ENCODE assay signal across 17 mouse cellular contexts in genomic region chr8:91261598-91261997, GRCm38 (mm10). TPM values are rescaled to one million over a fixed set of nuclear protein-coding genes. Genes with fewer than 3 reads are reported as not detected.
DNase-seq lines count a peak whose midpoint lies in the region; ATAC-seq and TF ChIP-seq lines count a peak whose summit lies in the region.
"Had no signal": no experiment of that assay in that cellular context is flagged by ENCODE, and none has a peak within 500 bp of the region (broad histone marks: within the 10 kb centered on the region; RNA-seq: fewer than 3 reads in every experiment).

No protein-coding gene starts in this region.

- no peaks in the 10 kb centered on the region for H3K27me3 ChIP-seq in heart, adult 2 months (ENCODE audit: control insufficient read depth, insufficient read depth, low read length)
- no peaks in the 10 kb centered on the region for H3K27me3 ChIP-seq in lung, embryonic 14.5 days (ENCODE audit: insufficient read depth, low read length)
- H3K27me3 ChIP-seq: heart, embryonic 15.5 days; kidney, embryonic 15.5 days; liver, embryonic 13.5 days; midbrain, embryonic 12.5 days; stomach, embryonic 15.5 days had no signal

- WGBS in heart, adult 2 months, result 83% methylated on average over 2 of the region's 2 CpGs
- 77% methylated on average over 2 of the region's 2 CpGs for WGBS in lung, embryonic 14.5 days

- no peak for TF ChIP-seq POLR2A in heart, adult 2 months (IDR thresholded peaks at IDR 0.05; ENCODE audit: insufficient read depth, low read depth, low read length)
- no peak for TF ChIP-seq POLR2A in brain, embryonic 14.5 days (IDR thresholded peaks at IDR 0.05; ENCODE audit: borderline replicate concordance, extremely low read depth, insufficient read depth, insufficient read length, poor library complexity, severe bottlenecking)

- no peak overlapping the region for H3K27ac ChIP-seq in heart, adult 2 months
- H3K27ac ChIP-seq in lung, embryonic 14.5 days (ENCODE audit: low read depth), result no peak overlapping the region
- H3K27ac ChIP-seq: heart, embryonic 15.5 days; hindbrain, embryonic 14.5 days; kidney, embryonic 15.5 days; liver, embryonic 13.5 days; midbrain, embryonic 12.5 days; stomach, embryonic 15.5 days had no signal

- H3K4me2 ChIP-seq in lung, embryonic 14.5 days, result no peak overlapping the region
- H3K4me2 ChIP-seq: heart, embryonic 15.5 days; hindbrain, embryonic 14.5 days; kidney, embryonic 15.5 days; liver, embryonic 13.5 days; midbrain, embryonic 12.5 days; stomach, embryonic 15.5 days had no signal

- no peak overlapping the region for H3K4me3 ChIP-seq in heart, adult 2 months
- no peak overlapping the region for H3K4me3 ChIP-seq in lung, embryonic 14.5 days (ENCODE audit: low read depth, low read length)
- H3K4me3 ChIP-seq: erythroblast, embryonic 14.5 days; heart, embryonic 15.5 days; kidney, embryonic 15.5 days; liver, embryonic 13.5 days; midbrain, embryonic 12.5 days; stomach, embryonic 15.5 days had no signal

- no peaks in the 10 kb centered on the region for H3K79me2 ChIP-seq in heart, adult 2 months (replicated peaks; ENCODE audit: control insufficient read depth, insufficient read depth, low read length)

- no peak for TF ChIP-seq EP300 in heart, adult 2 months (IDR thresholded peaks at IDR 0.05; ENCODE audit: insufficient read depth, low read depth, low read length)

- H3K9me3 ChIP-seq in lung, embryonic 14.5 days (ENCODE audit: low read depth, low read length), result no peaks in the 10 kb centered on the region
- H3K9me3 ChIP-seq: heart, embryonic 15.5 days; kidney, embryonic 15.5 days; liver, embryonic 13.5 days; midbrain, embryonic 12.5 days; stomach, embryonic 15.5 days had no signal

- H3K9ac ChIP-seq in heart, adult 2 months (ENCODE audit: low read depth, low read length), result no peak overlapping the region
- H3K9ac ChIP-seq in lung, embryonic 14.5 days, result no peak overlapping the region
- H3K9ac ChIP-seq: heart, embryonic 15.5 days; hindbrain, embryonic 14.5 days; kidney, embryonic 15.5 days; liver, embryonic 13.5 days; midbrain, embryonic 12.5 days; stomach, embryonic 15.5 days had no signal

- no peak for DNase-seq in heart, adult 2 months
- no peak for DNase-seq in heart, postnatal 10 days
- DNase-seq in lung, embryonic 14.5 days, result no peak
- DNase-seq in lung, postnatal 4 days, result no peak
- DNase-seq in brain, embryonic 14.5 days (ENCODE audit: low read depth), result no peak
- peak; percentile 32 for DNase-seq in thymus, postnatal 25 days
- DNase-seq in right cerebral cortex, postnatal 14 days, result no peak
- DNase-seq: adrenal gland, postnatal 10 days; B cell, adult 2 months; liver, embryonic 13.5 days had no signal

- H3K4me1 ChIP-seq in heart, adult 2 months (ENCODE audit: control insufficient read depth, insufficient read depth, low read length), result no peaks in the 10 kb centered on the region
- no peaks in the 10 kb centered on the region for H3K4me1 ChIP-seq in lung, embryonic 14.5 days (ENCODE audit: insufficient read depth)
- H3K4me1 ChIP-seq: heart, embryonic 15.5 days; kidney, embryonic 15.5 days; liver, embryonic 13.5 days; midbrain, embryonic 12.5 days had no signal

- intact Hi-C loops in heart, adult 2 months (cut with DNase I), result no loop called here
- intact Hi-C loops in heart, postnatal 10 days (cut with DNase I), result no loop called here

- peak; percentile 27 for TF ChIP-seq CTCF in heart, adult 2 months (IDR thresholded peaks at IDR 0.05)
- TF ChIP-seq CTCF in lung, embryonic 14.5 days (IDR thresholded peaks at IDR 0.05; ENCODE audit: low read depth), result peak; percentile 44; the same call in 1 of the 2 replicates
- TF ChIP-seq CTCF in brain, embryonic 14.5 days (IDR thresholded peaks at IDR 0.05; ENCODE audit: borderline replicate concordance, extremely low read depth, insufficient read depth, insufficient read length), result peak; percentile 37; the same call in 1 of the 2 replicates

- ATAC-seq in lung, embryonic 14.5 days (ENCODE audit: insufficient read depth), result no peak
- ATAC-seq in inflammation-experienced regulatory T-cells, adult 6 months, result no peak

- H3K36me3 ChIP-seq in heart, adult 2 months (ENCODE audit: control insufficient read depth, insufficient read depth, low read length), result no peaks in the 10 kb centered on the region
- no peaks in the 10 kb centered on the region for H3K36me3 ChIP-seq in lung, embryonic 14.5 days (ENCODE audit: insufficient read depth)
- H3K36me3 ChIP-seq: heart, embryonic 15.5 days; kidney, embryonic 15.5 days; liver, embryonic 13.5 days; midbrain, embryonic 12.5 days; stomach, embryonic 15.5 days had no signal

RNA-seq across cellular contexts. Expression of gene Rpgrip1l, which starts 51.5 kb away (rescaled TPM):
- 1 to 10 TPM; 3.2 to 3.6 TPM for total RNA-seq in heart, adult 2 months (2021)
- 0.88 and 1.4 TPM in 2 replicates for polyA plus RNA-seq in heart, adult 2 months (2012; rRNA removed)
- total RNA-seq in heart, postnatal 10 days (2021), result 1 to 10 TPM; 2.7 to 5.8 TPM
- polyA plus RNA-seq in lung, embryonic 14.5 days (2014; fragmentation: Nextera tagmentation; extraction: Ambion mirVana), result 10.4 and 11.6 TPM in 2 replicates
- 8.6 and 8.9 TPM in 2 replicates for polyA plus RNA-seq in brain, embryonic 14.5 days (2012; rRNA removed)
- polyA plus RNA-seq in inflammation-experienced regulatory T-cells, adult 6 months (2017; shearing (Covaris generic)), result 1 to 10 TPM; 1.8 to 3.8 (median 2.9) TPM

RNA-seq across cellular contexts. Expression of gene Fto, which starts 51.7 kb away (rescaled TPM):
- total RNA-seq in heart, adult 2 months (2021), result 10 to 100 TPM; 57.6 to 65.1 TPM
- polyA plus RNA-seq in heart, adult 2 months (2012; rRNA removed), result 41.3 and 53.3 TPM in 2 replicates
- total RNA-seq in heart, postnatal 10 days (2021), result 10 to 100 TPM; 79.7 to 83.3 TPM
- 104 and 109 TPM in 2 replicates for polyA plus RNA-seq in lung, embryonic 14.5 days (2014; fragmentation: Nextera tagmentation; extraction: Ambion mirVana)
- polyA plus RNA-seq in brain, embryonic 14.5 days (2012; rRNA removed), result 111 and 144 TPM in 2 replicates
- polyA plus RNA-seq in inflammation-experienced regulatory T-cells, adult 6 months (2017; shearing (Covaris generic)), result 100 to 1,000 TPM in 1 of 3 experiments, 10 to 100 TPM in 2; 41.0 to 102 (median 94.5) TPM
